Mouse (Mus musculus) embryo, embryonic 9.5 days (tissue): ENCODE measurements around the gene Clec10a.
"Not testable (repeated sequence)": the region's sequence is repeated elsewhere in the genome, so short reads cannot be mapped to it uniquely, and the experiment has no call there.

ENCODE experiments used
- DNase-seq: peaks from one replicate; pipeline ENCODE4 v3.0.0-alpha.2; 2017; ENCODE audit errors: extremely low spot score

Gene Clec10a

GRCm38 (mm10) chr11:70155897-70156296 lies at the start of gene Clec10a:
Gene Clec10a (plus strand): TSS chr11:70156197.
- DNase-seq: not testable (repeated sequence)

- no peak for DNase-seq
Measured at GRCm38 (mm10) chr11:70107085-70107484, 48.9 kb upstream of the Clec10a start.

GRCm38 (mm10) chr11:70110146-70110545 lies 45.9 kb upstream of the Clec10a start:
- peak; percentile 12 for DNase-seq

- DNase-seq: no peak
Measured at GRCm38 (mm10) chr11:70114562-70114961, 41.4 kb upstream of the Clec10a start.

- no peak for DNase-seq
Measured at GRCm38 (mm10) chr11:70115901-70116300, 40.1 kb upstream of the Clec10a start.

- DNase-seq: no peak
Measured at GRCm38 (mm10) chr11:70129926-70130379, 26.0 kb upstream of the Clec10a start, which contains the start of gene Mgl2. Gene Mgl2 (plus strand): TSS chr11:70130329.

- not testable (repeated sequence) for DNase-seq
Measured at GRCm38 (mm10) chr11:70135001-70135400, 21.0 kb upstream of the Clec10a start.

GRCm38 (mm10) chr11:70135925-70136324 lies 20.1 kb upstream of the Clec10a start:
- not testable (repeated sequence) for DNase-seq

GRCm38 (mm10) chr11:70139171-70139570 lies 16.8 kb upstream of the Clec10a start:
- no peak for DNase-seq

GRCm38 (mm10) chr11:70151072-70151471 lies 4.9 kb upstream of the Clec10a start:
- no peak for DNase-seq

- no peak for DNase-seq
Measured at GRCm38 (mm10) chr11:70162336-70162735, 6.3 kb downstream of the Clec10a start.

GRCm38 (mm10) chr11:70165972-70166921 lies 10.2 kb downstream of the Clec10a start:
- DNase-seq: no peak

GRCm38 (mm10) chr11:70168136-70168535 lies 12.1 kb downstream of the Clec10a start:
- DNase-seq: no peak

GRCm38 (mm10) chr11:70169471-70169870 lies 13.5 kb downstream of the Clec10a start:
- not testable (repeated sequence) for DNase-seq

GRCm38 (mm10) chr11:70170291-70170690 lies 14.3 kb downstream of the Clec10a start:
- no peak for DNase-seq

GRCm38 (mm10) chr11:70171181-70171580 lies 15.2 kb downstream of the Clec10a start:
- DNase-seq: no peak

GRCm38 (mm10) chr11:70171847-70172246 lies 15.8 kb downstream of the Clec10a start:
- DNase-seq: peak; percentile 10

- no peak for DNase-seq
Measured at GRCm38 (mm10) chr11:70172298-70172697, 16.3 kb downstream of the Clec10a start.

- no peak for DNase-seq
Measured at GRCm38 (mm10) chr11:70174491-70174890, 18.5 kb downstream of the Clec10a start.

- DNase-seq: no peak
Measured at GRCm38 (mm10) chr11:70177647-70178046, 21.6 kb downstream of the Clec10a start.

- no peak for DNase-seq
Measured at GRCm38 (mm10) chr11:70178311-70178710, 22.3 kb downstream of the Clec10a start.

- DNase-seq: no peak
Measured at GRCm38 (mm10) chr11:70178756-70179155, 22.8 kb downstream of the Clec10a start.

GRCm38 (mm10) chr11:70179401-70179800 lies 23.4 kb downstream of the Clec10a start:
- peak; percentile 20 for DNase-seq
